Mouse (Mus musculus) left cerebral cortex, adult 2 months (tissue): ENCODE measurements at regions not wholly inside any gene's neighbourhood (a gene's known extent, or its start where the extent isn't known, plus 50 kb on each side); places are given as distances from the start of the nearest gene placed in this dataset.

Source experiments
- DNase-seq, 2 experiments: peaks; one replicate each; pipeline ENCODE4 v3.0.0; 2021 to 2022; ENCODE audit warnings: low spot score in 2 of 2, mixed read lengths in 1 of 2; ENCODE audit errors: extremely low spot score in 1 of 2
- H3K27ac ChIP-seq: fragments of 200-600 bp; 2 replicates; pipeline ENCODE4 v1.8.1; 2022
- H3K4me3 ChIP-seq: fragments of 200-600 bp; 2 replicates; pipeline ENCODE4 v1.8.1; 2022
- CTCF ChIP-seq: fragments of 200-600 bp; IDR thresholded peaks from 2 replicates; pipeline ENCODE4 v1.8.1; 2022; ENCODE audit warnings: antibody characterized with exemption, mild to moderate bottlenecking, moderate library complexity
- intact Hi-C: fragments of 180-260 bp; cut with DNase I; formaldehyde crosslinking; loops from one replicate; pipeline ENCODE4 v1.15.1; 2025

- intact Hi-C loops = no loop called here
- Histone ChIP-seq H3K4me3 (no peak overlapping the region), H3K27ac (no peak overlapping the region)
- no peak for DNase-seq
- TF ChIP-seq CTCF = no peak
Observed at GRCm38 (mm10) chrX:9738904-9739303, 76.1 kb upstream of the Dynlt3 start.

GRCm38 (mm10) chrX:9742518-9742917, 79.7 kb upstream of the Dynlt3 start:
- intact Hi-C loops = no loop called here
- H3K27ac ChIP-seq = no peak overlapping the region
- H3K4me3 ChIP-seq = no peak overlapping the region
- no peak for DNase-seq
- no peak for TF ChIP-seq CTCF

DNA sequence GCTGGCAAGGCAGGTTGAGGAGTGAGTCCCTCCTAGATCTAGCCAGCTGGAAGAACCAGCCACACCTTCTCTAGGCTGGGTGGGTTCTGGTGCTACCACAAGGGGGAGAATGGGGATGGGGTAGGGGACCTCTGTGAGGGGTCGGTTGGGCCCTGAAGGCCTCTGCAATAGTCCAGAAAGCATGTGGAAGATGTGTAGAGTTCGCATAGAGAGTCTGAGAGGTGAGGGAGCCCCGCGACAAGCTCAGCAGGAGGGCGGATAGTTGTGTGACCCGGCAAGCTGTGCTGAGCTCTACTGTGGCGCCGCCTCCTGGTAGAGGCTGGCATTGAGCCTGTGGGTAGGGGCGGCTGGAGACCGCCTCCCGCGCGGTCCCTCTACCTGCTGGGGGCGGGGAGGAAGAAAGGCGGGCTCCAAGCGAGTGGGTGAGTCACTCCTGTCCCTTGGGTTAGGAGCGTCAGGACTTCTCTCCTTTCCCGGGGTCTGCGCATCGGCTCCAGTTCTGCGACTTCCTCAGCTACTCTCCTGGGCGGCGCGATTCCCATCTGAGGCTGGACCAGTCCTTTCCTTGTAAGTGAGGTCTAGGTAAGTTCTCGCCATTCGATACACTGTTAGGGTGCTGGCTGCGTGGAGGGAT, 84.6 kb upstream of the Dynlt3 start:
- intact Hi-C loops = no loop called here
- Histone ChIP-seq H3K4me3 (peak overlapping the region; percentile 36), H3K27ac (no peak overlapping the region)
- TF ChIP-seq CTCF = peak; percentile 54
- peak; percentile 31 to 55 for DNase-seq

- TF ChIP-seq CTCF = no peak
- DNase-seq = no peak
- intact Hi-C loops = no loop called here
- Histone ChIP-seq H3K27ac (no peak overlapping the region), H3K4me3 (no peak overlapping the region)
Observed at GRCm38 (mm10) chrX:9752954-9753572, 90.3 kb upstream of the Dynlt3 start.

GRCm38 (mm10) chrX:9769540-9769939, 77.2 kb upstream of the Hypm start:
- no peak overlapping the region for H3K4me3 ChIP-seq
- no peak for DNase-seq
- no peak overlapping the region for H3K27ac ChIP-seq
- intact Hi-C loops = no loop called here
- TF ChIP-seq CTCF = no peak

GRCm38 (mm10) chrX:9777498-9777897, 69.2 kb upstream of the Hypm start:
- DNase-seq = no peak
- TF ChIP-seq CTCF = no peak
- intact Hi-C loops = no loop called here
- H3K4me3 ChIP-seq = no peak overlapping the region
- H3K27ac ChIP-seq = no peak overlapping the region

DNA sequence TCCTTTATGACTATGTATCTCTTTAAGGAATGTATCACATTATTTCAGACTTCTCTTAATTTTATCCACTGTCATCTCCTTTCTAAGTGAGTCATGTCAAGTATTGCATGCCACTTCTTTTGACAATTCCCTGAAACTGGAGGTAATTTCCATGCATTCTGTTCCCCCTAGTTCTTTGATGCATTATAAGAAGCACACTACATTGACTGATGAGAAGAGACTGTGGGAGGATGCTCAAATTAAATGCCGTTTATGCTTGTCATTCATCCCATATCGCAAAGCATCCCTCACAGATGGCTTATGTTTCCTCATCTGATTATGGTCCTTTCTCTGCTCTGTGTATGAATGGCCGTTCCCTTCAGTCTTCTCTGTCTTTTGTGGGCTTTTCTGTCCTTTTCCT, 57.2 kb upstream of the Hypm start:
- intact Hi-C loops = no loop called here
- no peak for TF ChIP-seq CTCF
- H3K4me3 ChIP-seq = no peak overlapping the region
- DNase-seq = no peak
- H3K27ac ChIP-seq = no peak overlapping the region
